Comparison of ENCODE assay signal across 16 mouse cellular contexts in the genomic region with DNA sequence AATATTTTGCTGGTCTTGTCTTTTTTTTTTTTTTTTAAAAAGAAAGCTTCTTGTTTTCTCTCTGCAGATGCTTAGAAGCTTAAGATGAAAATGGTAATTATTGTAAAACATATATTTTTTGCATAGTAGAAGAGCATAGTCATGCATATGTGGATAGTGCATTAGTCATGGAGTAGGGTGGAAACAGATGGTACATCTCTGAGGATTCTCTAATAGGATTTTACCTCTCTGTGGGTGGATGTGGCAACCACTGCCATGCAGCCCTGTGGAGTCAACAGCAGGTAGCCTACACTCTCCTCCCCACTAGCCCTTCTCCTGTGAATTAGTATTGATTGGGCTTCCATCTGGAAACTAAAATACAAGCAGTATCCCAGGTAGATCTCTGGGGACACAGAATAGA.
DNase-seq lines count a peak whose midpoint lies in the region.
"Had no signal": no experiment of that assay in that cellular context is flagged by ENCODE, and none has a peak within 500 bp of the region (broad histone marks: within the 10 kb centered on the region; RNA-seq: fewer than 3 reads in every experiment).

No protein-coding gene starts in this region.

- peak; percentile 68 for DNase-seq in heart, adult 11 months
- DNase-seq in heart, adult 8-10 months (ENCODE audit: low spot score): no peak
- peak; percentile 10 for DNase-seq in right cerebral cortex, adult 18-20 months
- DNase-seq in right cerebral cortex, postnatal 4 days: no peak
- DNase-seq in brain, adult 2 months (ENCODE audit: low read depth, low spot score): peak; percentile 55
- peak; percentile 18 for DNase-seq in telencephalon, adult 2 months (ENCODE audit: low read depth, low spot score)
- DNase-seq: adrenal gland, adult 2 months; adrenal gland, postnatal 25 days; cerebellum, adult 18-20 months; cerebellum, adult 9-10 months; cerebellum, postnatal 14 days; gastrocnemius, adult 2 months; gastrocnemius, postnatal 14 days; heart, adult 18-20 months; heart, postnatal 14 days; heart, postnatal 4 days had no signal

Comparison
In these comparisons a context has a peak if more than half of its experiments do, and no peak if none do; other contexts are left out.
1. DNase-seq: peak in heart, adult 11 months (single experiment), right cerebral cortex, adult 18-20 months (single experiment), brain, adult 2 months (single experiment) and telencephalon, adult 2 months (single experiment); none in heart, adult 8-10 months (single experiment) and right cerebral cortex, postnatal 4 days (single experiment).